Mouse (Mus musculus) cerebellum, adult 9-11 months (tissue): ENCODE measurements around the gene Zfp874b.
"Not testable (repeated sequence)": the region's sequence is repeated elsewhere in the genome, so short reads cannot be mapped to it uniquely, and the experiment has no call there.

Experiments
- DNase-seq: peaks from one replicate; pipeline ENCODE4 v3.0.0; 2022

The Zfp874b gene

DNA sequence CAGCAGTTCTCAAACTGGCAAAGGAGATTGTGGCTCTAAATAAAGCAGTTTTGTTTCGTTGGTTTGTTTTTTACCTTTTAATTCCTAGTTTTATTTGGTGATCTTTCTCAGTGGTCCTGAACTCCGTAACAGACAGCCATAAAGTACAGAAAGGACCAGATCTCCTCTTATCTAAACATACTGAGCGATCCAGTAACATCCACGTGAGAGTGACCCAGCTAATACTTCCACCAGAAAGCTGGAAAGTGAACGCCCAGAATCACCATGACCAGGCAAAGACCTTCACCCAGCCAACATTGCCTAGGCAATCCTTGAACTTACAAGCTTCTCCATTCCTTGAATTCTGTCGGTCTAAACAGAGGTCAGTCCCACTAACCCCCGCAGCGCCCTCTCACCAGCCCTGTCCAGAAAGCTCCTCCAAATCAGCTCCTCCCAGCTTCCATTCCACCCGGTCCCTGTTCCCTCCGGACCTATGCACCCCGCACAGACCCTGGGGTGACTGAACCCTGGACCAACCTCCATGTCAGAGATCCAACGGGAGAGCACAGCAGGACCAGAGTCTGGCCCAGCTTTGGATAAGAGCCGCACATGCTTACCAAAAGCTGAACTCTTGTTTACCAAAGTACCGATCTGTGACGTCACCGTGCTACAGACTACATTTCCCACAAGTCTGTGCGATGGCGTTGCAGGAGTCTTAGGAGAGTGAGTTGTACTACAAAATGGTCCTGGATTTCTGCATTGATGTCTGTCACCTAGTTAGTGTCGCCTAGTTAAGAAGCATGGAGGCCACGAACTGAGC lies at the start of gene Zfp874b:
TSS of gene Zfp874b (minus strand) at position 634 of the 799 bp plus-strand sequence.
- DNase-seq: peak; percentile 91

DNA sequence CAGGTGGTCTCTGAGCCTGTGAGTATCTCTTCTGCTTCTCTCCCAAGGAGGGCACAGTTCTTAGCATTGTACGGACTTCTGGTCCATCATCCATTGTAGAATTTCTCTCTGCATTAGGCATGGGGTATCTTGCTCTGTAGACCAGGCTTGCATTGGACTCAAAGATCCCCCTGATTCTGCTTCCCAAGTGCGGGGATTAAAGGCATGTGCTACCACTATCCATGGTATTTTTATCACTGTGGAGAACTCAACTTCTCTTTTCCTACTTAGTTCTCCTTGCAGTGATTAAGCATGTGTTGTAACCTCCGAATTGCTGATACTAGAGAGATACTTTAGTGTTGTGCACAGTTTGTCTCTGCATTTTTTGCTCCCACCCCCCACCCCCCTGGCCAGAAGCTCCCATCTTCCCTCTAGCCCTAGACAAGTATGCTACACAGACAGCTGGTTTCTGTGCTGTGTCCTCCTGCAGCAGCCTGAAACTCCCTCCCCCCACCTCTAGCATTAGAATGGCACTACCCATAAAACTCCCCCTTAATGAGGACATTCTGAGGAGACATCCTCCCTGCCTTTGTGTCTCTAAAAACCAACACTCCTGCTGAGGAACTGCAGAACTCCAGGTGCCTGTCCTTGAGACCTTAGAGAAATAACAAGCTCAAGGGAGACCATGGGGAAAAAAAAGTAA lies 43.1 kb upstream of the Zfp874b start:
- DNase-seq: no peak

DNA sequence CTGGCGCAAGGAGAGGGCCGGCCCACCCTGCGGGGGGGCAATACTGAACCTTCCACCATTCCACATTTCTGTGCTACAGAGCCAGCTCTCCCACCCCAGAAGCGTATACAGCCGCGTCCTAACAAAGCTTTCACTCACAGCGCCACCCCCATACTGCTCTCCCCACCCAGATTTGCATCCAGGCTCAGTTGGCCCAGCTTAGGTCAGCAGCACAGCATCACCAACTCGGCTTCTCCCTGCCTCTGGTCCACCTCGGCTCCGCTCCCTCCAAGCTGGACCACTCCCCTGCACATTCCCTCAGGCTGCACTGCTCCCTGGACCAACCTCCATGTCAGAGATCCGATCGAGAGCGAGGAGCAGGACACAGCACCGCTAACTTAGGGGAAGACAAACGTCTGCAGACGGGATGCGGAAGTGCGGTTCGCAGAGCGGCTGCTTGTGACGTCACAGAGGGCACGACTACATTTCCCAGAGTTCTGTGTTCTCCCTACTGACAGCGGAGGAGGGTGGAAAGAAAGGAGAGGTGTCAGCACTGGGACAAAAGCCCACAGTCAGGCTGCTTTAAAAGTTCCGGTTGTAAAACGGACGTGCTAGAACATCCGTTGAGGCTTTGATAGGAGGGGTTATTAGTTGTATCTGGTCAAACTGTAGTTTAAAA lies 41.8 kb upstream of the Zfp874b start, which contains the start of the genes Gm26965 and Zfp87:
TSS of gene Gm26965 (minus strand) at position 399 of the 658 bp plus-strand sequence.
TSS of gene Zfp87 (minus strand) at position 425 of the 658 bp plus-strand sequence.
- DNase-seq: peak; percentile 94

DNA sequence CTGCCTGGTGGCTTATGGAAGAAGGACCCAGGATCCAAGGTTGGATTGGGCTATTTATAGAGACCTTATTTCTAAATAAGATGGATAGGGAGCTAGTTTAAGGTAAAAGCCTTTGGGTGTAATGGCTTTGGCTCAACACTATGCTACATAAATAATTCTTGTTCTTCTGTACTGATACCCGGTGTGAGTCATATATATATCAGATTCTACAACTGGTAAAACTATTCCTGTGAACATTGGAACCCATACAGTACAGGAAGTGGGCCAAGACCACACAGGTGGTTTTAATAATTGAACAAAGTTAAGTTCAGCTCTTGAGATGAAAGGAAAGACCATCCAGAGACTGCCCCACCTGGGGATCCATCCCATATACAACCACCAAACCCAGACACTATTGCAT lies 16.9 kb upstream of the Zfp874b start:
- peak; percentile 24 for DNase-seq

DNA sequence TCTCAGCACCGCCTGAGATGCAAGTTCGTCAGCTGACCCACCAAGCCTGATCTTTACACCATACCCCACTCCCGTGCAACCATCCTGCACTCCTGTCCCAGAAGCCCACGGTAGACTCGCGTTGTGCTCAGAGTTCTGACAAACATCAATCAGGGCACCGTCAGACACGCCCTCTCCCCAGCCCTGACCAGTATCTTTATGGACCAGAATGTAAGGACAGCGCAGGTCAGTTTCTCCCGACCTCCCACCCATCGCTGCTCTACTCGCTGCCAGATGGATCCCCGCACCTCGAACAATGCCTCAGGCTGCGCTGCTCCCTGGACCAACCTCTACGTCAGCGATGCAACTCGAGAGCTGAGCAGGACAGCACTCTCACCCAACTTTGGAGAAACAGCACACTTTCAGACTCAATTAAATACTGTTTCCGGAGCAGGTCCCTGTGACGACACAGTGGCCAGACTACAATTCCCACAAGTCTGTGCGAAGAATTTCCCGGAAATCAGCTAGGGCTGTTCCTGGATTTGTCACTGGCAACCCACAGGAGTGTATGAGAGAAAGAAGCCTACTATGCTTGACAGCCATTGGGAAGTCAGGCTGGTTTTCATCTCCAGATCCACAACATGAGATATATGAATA lies 16.1 kb upstream of the Zfp874b start, which contains the start of gene Zfp58:
TSS of gene Zfp58 (minus strand) at position 472 of the 636 bp plus-strand sequence.
- peak; percentile 85 for DNase-seq

DNA sequence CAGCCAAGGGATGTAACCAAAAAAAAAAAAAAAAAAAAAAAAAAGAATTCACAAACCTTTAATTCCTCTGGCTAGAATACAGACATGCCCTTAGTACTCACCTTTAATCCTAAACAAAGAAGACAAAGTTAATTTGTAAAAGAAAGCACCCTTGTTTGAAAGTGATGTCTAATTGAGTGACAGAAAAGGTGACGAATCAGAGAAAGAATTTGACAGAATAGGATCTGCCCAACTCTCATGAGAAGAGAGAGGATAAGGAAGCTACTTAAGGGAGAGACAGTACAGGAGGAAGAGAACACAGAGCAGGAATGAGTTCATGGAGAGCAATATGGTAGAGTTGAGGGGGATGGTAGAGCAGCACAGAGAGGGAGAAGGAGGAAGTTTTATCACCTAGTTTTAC lies 11.6 kb upstream of the Zfp874b start:
- no peak for DNase-seq

DNA sequence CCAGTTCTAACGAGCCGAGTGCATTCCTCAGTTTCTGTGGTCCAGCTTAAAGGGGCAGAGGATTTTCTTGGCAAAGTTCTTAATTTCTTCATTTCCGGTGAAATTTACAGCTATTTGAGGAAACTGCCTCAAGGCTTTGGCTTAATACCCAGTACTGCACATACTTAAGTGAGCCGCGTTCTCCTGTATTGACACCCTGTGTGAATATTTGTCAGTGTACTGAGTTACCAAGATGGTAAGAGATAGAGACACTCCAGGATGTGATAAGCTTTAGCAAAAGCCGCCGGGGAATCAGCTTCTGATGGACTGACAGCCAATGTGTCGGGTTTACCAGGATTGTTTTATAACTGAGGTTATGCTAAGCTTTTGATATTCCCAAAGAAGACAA lies 360 bp upstream of the Zfp874b start:
- DNase-seq: no peak

DNA sequence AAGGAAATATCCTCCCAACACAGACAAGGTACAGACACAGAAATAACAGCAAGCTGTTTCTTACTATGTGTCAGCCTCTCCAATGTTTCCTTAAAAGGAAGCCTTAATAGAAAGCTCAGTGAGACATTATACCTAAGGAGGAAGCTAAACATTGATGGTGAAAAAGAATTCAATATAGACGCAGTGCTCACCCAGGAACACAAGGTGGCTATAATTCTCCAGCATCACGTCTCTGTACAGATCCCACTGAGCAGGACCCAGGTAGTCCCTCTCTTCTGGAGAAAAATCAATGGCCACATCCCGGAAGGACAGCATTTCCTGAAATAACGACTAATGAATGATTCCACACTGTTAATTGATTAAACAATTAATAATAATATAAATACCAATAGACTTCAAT lies 2.5 kb downstream of the Zfp874b start:
- DNase-seq: no peak

DNA sequence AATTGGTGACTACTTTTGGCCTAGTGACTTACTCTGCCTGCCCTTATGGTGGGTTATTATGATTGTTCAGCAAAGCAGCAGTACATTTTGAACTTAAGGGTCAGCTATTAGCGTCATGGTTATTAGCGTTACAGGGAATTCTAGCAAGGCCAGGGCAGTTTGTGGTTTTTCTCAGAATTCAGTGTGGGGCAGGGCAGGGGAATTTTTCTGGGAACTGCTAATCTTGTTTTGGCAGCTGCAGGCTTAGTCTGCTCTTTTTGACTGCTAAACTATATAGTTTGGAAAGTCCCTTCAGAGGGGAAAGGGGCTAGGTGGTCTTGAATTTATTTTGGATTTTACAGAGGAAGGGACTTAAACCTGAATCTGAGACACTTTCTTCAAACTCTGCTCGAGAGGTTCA lies 14.8 kb downstream of the Zfp874b start:
- DNase-seq: no peak

DNA sequence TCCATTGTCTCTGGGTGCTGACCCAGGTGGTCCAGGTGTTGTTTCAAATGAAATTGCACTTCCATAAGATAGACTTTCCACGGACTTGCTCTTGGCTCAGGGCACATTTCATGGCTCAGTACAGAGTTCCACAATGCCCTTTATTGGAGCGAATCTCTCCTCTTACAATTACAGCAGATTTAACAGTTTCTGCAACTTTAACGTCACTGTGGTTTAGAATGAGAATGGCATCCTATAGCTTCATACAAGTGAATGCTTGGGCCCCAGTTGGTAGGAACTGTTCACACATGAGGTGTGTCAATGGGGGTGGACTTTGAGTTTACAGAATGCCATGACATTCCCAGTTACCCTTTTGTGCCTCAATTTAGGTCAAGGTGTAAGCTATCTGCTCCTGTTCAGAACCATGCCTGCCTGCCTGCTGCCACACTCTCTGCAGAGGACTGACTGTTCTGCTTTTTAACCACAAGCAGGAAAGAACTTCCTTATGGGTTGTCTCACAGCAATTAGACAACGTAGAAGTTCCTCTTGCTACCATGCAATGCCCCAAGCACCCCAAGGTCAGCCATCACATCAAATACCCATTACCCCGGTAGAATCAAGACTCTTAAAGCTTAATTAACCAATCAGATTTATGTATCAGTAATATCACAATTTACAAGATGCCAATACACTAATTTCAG lies 20.4 kb downstream of the Zfp874b start:
- DNase-seq: not testable (repeated sequence)

DNA sequence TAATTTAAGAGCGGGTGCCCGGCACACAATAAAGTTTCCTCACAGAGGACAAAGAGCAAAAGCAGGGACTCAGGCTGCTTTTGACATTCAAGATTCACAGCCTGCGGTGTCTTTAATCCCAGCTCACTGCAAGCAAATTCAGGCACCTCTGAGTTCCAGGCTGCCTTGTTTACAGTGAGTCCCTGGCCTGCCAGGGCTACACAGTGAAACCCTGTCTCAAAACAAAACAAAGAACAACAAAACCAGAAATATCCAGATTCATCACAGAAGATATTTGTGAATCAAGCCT lies 32.1 kb downstream of the Zfp874b start:
- DNase-seq: no peak

DNA sequence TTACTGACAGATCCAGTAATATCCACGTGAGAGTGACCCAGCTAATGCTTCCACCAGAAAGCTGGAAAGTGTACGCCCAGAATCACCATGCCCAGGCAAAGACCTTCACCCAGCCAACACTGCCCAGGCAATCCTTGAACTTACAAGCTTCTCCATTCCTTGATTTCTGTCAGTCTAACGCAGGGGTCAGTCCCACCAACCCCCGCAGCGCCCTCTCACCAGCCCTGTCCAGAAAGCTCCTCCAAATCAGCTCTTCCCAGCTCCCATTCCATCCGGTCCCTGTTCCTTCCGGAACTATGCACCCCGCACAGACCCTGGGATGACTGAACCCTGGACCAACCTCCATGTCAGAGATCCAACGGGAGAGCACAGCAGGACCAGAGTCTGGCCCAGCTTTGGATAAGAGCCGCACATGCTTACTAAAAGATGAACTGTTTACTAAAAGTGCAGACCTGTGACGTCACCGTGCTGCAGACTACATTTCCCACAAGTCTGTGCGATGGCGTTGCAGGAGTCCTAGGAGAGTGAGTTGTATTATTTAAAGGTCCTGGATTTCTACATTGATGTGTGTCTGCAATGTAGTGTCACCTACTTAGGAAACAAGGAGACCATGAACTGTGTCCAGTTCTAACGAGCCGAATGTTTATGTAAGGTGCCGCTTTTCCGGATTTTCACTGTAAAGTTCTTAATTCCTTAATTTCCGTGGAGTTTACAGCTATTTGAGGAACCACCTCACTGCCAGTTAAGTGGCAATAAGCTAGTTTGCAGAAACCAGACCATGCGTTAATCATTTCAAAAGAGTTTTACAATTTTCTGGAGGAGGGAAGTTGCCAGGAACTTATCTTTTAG lies 32.7 kb downstream of the Zfp874b start, which contains the start of gene Zfp874a:
TSS of gene Zfp874a (minus strand) at position 453 of the 849 bp plus-strand sequence.
- DNase-seq: peak; percentile 93

DNA sequence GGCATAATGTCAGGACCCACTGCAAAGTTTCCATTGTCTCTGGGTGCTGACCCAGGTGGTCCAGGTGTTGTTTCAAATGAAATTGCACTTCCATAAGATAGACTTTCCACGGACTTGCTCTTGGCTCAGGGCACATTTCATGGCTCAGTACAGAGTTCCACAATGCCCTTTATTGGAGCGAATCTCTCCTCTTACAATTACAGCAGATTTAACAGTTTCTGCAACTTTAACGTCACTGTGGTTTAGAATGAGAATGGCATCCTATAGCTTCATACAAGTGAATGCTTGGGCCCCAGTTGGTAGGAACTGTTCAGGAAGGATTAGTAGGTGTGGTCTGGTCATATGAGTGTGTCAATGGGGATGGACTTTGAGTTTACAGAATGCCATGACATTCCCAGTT lies 47.0 kb downstream of the Zfp874b start:
- DNase-seq: not testable (repeated sequence)

DNA sequence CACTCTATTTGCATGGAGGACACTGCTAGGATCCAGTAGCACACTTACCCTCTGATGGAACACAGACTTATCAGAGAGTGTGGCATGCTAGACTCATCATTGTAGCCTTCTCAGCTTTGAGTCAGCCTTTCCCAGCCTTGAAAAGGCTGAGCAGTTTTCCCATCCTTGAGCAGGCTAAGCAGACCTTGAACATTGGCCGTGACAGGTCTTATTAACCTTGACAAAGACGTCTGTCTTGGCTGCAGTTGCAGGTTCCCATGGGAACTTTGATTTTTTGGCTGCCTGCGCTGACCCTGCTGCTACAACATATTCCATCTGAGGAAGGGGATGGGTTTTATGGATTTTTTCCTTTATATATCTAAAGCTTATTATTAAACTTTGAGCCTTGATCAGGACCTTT lies 55.9 kb downstream of the Zfp874b start:
- DNase-seq: no peak

DNA sequence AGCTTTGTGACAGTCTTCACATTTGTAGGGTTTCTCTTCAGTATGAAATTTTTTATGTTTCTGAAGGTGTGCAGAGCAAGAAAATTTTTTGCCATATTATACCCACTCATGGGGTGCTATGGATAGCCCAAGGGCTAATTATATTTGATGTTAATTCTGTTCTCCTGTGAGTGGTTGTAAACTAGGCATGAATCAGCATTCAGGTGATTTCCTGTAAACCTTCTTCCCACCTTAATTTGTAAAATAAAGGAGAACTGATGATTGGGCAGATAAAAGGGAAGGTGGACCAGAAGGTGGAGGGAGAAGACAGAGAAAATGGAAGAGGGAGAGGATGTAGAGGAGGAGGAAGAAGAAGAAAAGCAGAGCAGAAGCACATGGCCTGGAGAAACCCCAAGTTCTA lies 58.4 kb downstream of the Zfp874b start:
- DNase-seq: not testable (repeated sequence)

DNA sequence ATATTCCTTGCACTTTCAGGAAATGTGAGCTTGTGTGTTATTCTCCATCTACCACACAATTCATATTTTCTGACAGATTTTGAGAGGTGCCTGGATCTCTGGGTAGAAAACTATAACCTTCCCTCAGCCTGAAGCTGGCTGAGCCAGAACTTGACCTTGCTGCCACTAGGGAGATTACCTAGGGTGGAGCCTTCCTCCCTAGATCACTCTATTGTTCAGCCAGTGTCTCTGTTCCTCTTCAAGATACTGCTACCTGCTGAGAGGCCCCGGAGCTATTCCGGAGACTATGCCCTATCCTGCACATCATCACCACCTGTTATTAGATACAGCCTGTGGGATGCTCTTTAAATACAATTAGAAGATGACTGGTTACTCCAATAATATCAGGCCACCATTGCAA lies 61.5 kb downstream of the Zfp874b start:
- not testable (repeated sequence) for DNase-seq
